Mouse (Mus musculus) stomach, postnatal 0 days (tissue): ENCODE results near the gene Grk4.
"Not testable (repeated sequence)": the region's sequence is repeated elsewhere in the genome, so short reads cannot be mapped to it uniquely, and the experiment has no call there.

ENCODE experiments used
- CTCF ChIP-seq: IDR thresholded peaks from 2 replicates; pipeline ENCODE4 v1.5.1; 2016; ENCODE audit warnings: antibody characterized with exemption, low read depth, mild to moderate bottlenecking, moderate library complexity
- EP300 ChIP-seq: optimal IDR thresholded peaks from 2 replicates; pipeline ENCODE3; 2016; ENCODE audit warnings: antibody characterized with exemption

GRCm38 (mm10) chr5:34714371-34714770 lies 54.2 kb downstream of the Grk4 start:
- TF ChIP-seq CTCF, EP300: not testable (repeated sequence)
